Mouse (Mus musculus): ENCODE results near the gene AW011738. TPM values are rescaled to one million over a fixed set of nuclear protein-coding genes. Genes with fewer than 3 reads are reported as not detected.

The AW011738 gene
- 3.0 TPM in 2 replicates for polyA plus RNA-seq (2015; fragmentation: Nextera tagmentation; extraction: Ambion mirVana)

GRCm38 (mm10) chr4:156203001-156203412 is at the start of gene AW011738:
AW011738 (plus strand) TSS chr4:156203304.
- Histone ChIP-seq H3K27me3 (replicated peaks) (peaks cover 6% of the 10 kb centered on the region; the same call in 1 of the 2 replicates), H3K4me2 (peak within 1 kb of the TSS; percentile 88), H3K9me3 (no peaks in the 10 kb centered on the region), H3K36me3 (no peaks in the 10 kb centered on the region), H3K4me1 (peaks cover 7% of the 10 kb centered on the region; the same call in 1 of the 2 replicates), H3K27ac (peak within 1 kb of the TSS; percentile 21), H3K9ac (peak within 1 kb of the TSS; percentile 42; the same call in 1 of the 2 replicates), H3K4me3 (replicated peaks) (peak within 1 kb of the TSS; percentile 50)
- peak; percentile 71; the same call in 1 of the 2 replicates for ATAC-seq (ENCODE audit: insufficient read depth, low FRiP score, low read depth)
- WGBS: under 1% methylated on average over 36 of the region's 39 CpGs

- H3K4me3 ChIP-seq (replicated peaks): no peak overlapping the region
- no peak for ATAC-seq (ENCODE audit: insufficient read depth, low FRiP score, low read depth)
- H3K9me3 ChIP-seq: no peaks in the 10 kb centered on the region
- H3K27ac ChIP-seq: no peak overlapping the region
- 82% methylated on average over 3 of the region's 3 CpGs for WGBS
- no peak overlapping the region for H3K9ac ChIP-seq
- no peak overlapping the region for H3K4me2 ChIP-seq
- H3K36me3 ChIP-seq: no peaks in the 10 kb centered on the region
- H3K27me3 ChIP-seq (replicated peaks): no peaks in the 10 kb centered on the region
- no peaks in the 10 kb centered on the region for H3K4me1 ChIP-seq
Observed at GRCm38 (mm10) chr4:156154771-156155170, 48.3 kb upstream of the AW011738 start.

GRCm38 (mm10) chr4:156166477-156166876 is 36.6 kb upstream of the AW011738 start:
- Histone ChIP-seq H3K4me1 (no peaks in the 10 kb centered on the region), H3K9ac (no peak overlapping the region), H3K4me2 (no peak overlapping the region), H3K36me3 (peaks cover 77% of the 10 kb centered on the region), H3K27ac (no peak overlapping the region), H3K9me3 (0 out of 2 replicates have a peak, but pooled peaks cover 3% of the 10 kb centered on the region), H3K27me3 (replicated peaks) (no peaks in the 10 kb centered on the region), H3K4me3 (replicated peaks) (no peak overlapping the region)
- 88% methylated on average over 9 of the region's 9 CpGs for WGBS
- no peak for ATAC-seq (ENCODE audit: insufficient read depth, low FRiP score, low read depth)

GRCm38 (mm10) chr4:156168611-156169010 is 34.5 kb upstream of the AW011738 start:
- Histone ChIP-seq H3K9ac (no peak overlapping the region), H3K9me3 (no peaks in the 10 kb centered on the region), H3K4me1 (no peaks in the 10 kb centered on the region), H3K27ac (no peak overlapping the region), H3K36me3 (peaks cover 82% of the 10 kb centered on the region), H3K27me3 (replicated peaks) (no peaks in the 10 kb centered on the region), H3K4me2 (no peak overlapping the region), H3K4me3 (replicated peaks) (no peak overlapping the region)
- ATAC-seq (ENCODE audit: insufficient read depth, low FRiP score, low read depth): no peak
- 88% methylated on average over 8 of the region's 8 CpGs for WGBS

- no peak overlapping the region for H3K9ac ChIP-seq
- H3K27ac ChIP-seq: no peak overlapping the region
- ATAC-seq (ENCODE audit: insufficient read depth, low FRiP score, low read depth): no peak
- WGBS: 91% methylated on average over 10 of the region's 10 CpGs
- H3K4me2 ChIP-seq: no peak overlapping the region
- peaks cover 83% of the 10 kb centered on the region for H3K36me3 ChIP-seq
- H3K9me3 ChIP-seq: no peaks in the 10 kb centered on the region
- no peaks in the 10 kb centered on the region for H3K4me1 ChIP-seq
- no peak overlapping the region for H3K4me3 ChIP-seq (replicated peaks)
- no peaks in the 10 kb centered on the region for H3K27me3 ChIP-seq (replicated peaks)
Observed at GRCm38 (mm10) chr4:156169129-156169528, 34.0 kb upstream of the AW011738 start.

- no peaks in the 10 kb centered on the region for H3K4me1 ChIP-seq
- peaks cover 79% of the 10 kb centered on the region for H3K36me3 ChIP-seq
- no peak overlapping the region for H3K4me2 ChIP-seq
- no peak overlapping the region for H3K4me3 ChIP-seq (replicated peaks)
- no peaks in the 10 kb centered on the region for H3K9me3 ChIP-seq
- no peak for ATAC-seq (ENCODE audit: insufficient read depth, low FRiP score, low read depth)
- no peak overlapping the region for H3K27ac ChIP-seq
- 94% methylated on average over 11 of the region's 11 CpGs for WGBS
- H3K9ac ChIP-seq: no peak overlapping the region
- H3K27me3 ChIP-seq (replicated peaks): no peaks in the 10 kb centered on the region
Observed at GRCm38 (mm10) chr4:156171828-156172227, 31.3 kb upstream of the AW011738 start.

GRCm38 (mm10) chr4:156177630-156178029 is 25.5 kb upstream of the AW011738 start:
- no peaks in the 10 kb centered on the region for H3K9me3 ChIP-seq
- H3K27me3 ChIP-seq (replicated peaks): no peaks in the 10 kb centered on the region
- H3K4me3 ChIP-seq (replicated peaks): no peak overlapping the region
- no peak for ATAC-seq (ENCODE audit: insufficient read depth, low FRiP score, low read depth)
- H3K36me3 ChIP-seq: peaks cover 53% of the 10 kb centered on the region
- no peak overlapping the region for H3K9ac ChIP-seq
- H3K27ac ChIP-seq: no peak overlapping the region
- WGBS: 92% methylated on average over 9 of the region's 9 CpGs
- no peaks in the 10 kb centered on the region for H3K4me1 ChIP-seq
- no peak overlapping the region for H3K4me2 ChIP-seq

- Histone ChIP-seq H3K9ac (no peak overlapping the region), H3K4me3 (replicated peaks) (no peak overlapping the region), H3K36me3 (peaks cover 20% of the 10 kb centered on the region), H3K4me2 (no peak overlapping the region), H3K27ac (no peak overlapping the region), H3K27me3 (replicated peaks) (no peaks in the 10 kb centered on the region), H3K4me1 (peaks cover 10% of the 10 kb centered on the region), H3K9me3 (no peaks in the 10 kb centered on the region)
- ATAC-seq (ENCODE audit: insufficient read depth, low FRiP score, low read depth): no peak
- WGBS: 85% methylated on average over 5 of the region's 5 CpGs
Observed at GRCm38 (mm10) chr4:156183747-156184146, 19.4 kb upstream of the AW011738 start.

- no peak for ATAC-seq (ENCODE audit: insufficient read depth, low FRiP score, low read depth)
- 79% methylated on average over 7 of the region's 7 CpGs for WGBS
- peaks cover 17% of the 10 kb centered on the region for H3K4me1 ChIP-seq
Observed at GRCm38 (mm10) chr4:156184291-156184954, 18.7 kb upstream of the AW011738 start.

GRCm38 (mm10) chr4:156185456-156185949 is 17.6 kb upstream of the AW011738 start:
- H3K4me3 ChIP-seq (replicated peaks): 0 out of 2 replicates have a peak overlapping the region, but pooled peaks have one; percentile 3
- WGBS: 81% methylated on average over 13 of the region's 13 CpGs
- peak overlapping the region; percentile 33; the same call in 1 of the 2 replicates for H3K4me2 ChIP-seq

More at GRCm38 (mm10) chr4:156184291-156184954, 18.7 kb upstream of the AW011738 start:
- Histone ChIP-seq H3K27me3 (replicated peaks) (no peaks in the 10 kb centered on the region), H3K9me3 (no peaks in the 10 kb centered on the region), H3K4me2 (no peak overlapping the region), H3K27ac (no peak overlapping the region), H3K36me3 (peaks cover 14% of the 10 kb centered on the region), H3K4me3 (replicated peaks) (no peak overlapping the region), H3K9ac (no peak overlapping the region)

GRCm38 (mm10) chr4:156185950-156186850 is 16.9 kb upstream of the AW011738 start:
- Histone ChIP-seq H3K4me1 (peaks cover 25% of the 10 kb centered on the region), H3K27ac (no peak overlapping the region), H3K9me3 (no peaks in the 10 kb centered on the region), H3K4me2 (peak overlapping the region; percentile 33), H3K9ac (0 out of 2 replicates have a peak overlapping the region, but pooled peaks have one; percentile 17), H3K4me3 (replicated peaks) (0 out of 2 replicates have a peak overlapping the region, but pooled peaks have one; percentile 3), H3K27me3 (replicated peaks) (no peaks in the 10 kb centered on the region), H3K36me3 (peaks cover 14% of the 10 kb centered on the region)
- ATAC-seq (ENCODE audit: insufficient read depth, low FRiP score, low read depth): no peak
- WGBS: 27% methylated on average over 31 of the region's 31 CpGs

More at GRCm38 (mm10) chr4:156185456-156185949, 17.6 kb upstream of the AW011738 start:
- Histone ChIP-seq H3K27ac (no peak overlapping the region), H3K9me3 (no peaks in the 10 kb centered on the region), H3K4me1 (peaks cover 25% of the 10 kb centered on the region), H3K27me3 (replicated peaks) (no peaks in the 10 kb centered on the region), H3K36me3 (peaks cover 14% of the 10 kb centered on the region), H3K9ac (no peak overlapping the region)
- no peak for ATAC-seq (ENCODE audit: insufficient read depth, low FRiP score, low read depth)
